Mouse (Mus musculus) heart, postnatal 14 days (tissue): ENCODE results near the gene Zfp326. TPM values are rescaled to one million over a fixed set of nuclear protein-coding genes. Genes with fewer than 3 reads are reported as not detected.

Experiments
- DNase-seq, 2 experiments: peaks; one replicate each; pipeline ENCODE4 v3.0.0; 2021 to 2022
- intact Hi-C: fragments of 180-260 bp; cut with DNase I; formaldehyde crosslinking; loops from one replicate; pipeline ENCODE4 v1.15.1; 2025
- total RNA-seq, 2 experiments: library from RNA; stranded (reverse); gene quantifications; 2 replicates each; pipeline ENCODE4 v1.2.3; 2021

The Zfp326 gene
- total RNA-seq, 2 experiments from 2014 or later: 14.5 to 15.6 TPM

- intact Hi-C loops: loop anchor here (5.0 to 10.0 kb wide), 4 partner anchors 47 to 869 kb away; partner anchors contain the start of gene Barhl2
- DNase-seq: no peak
Measured at GRCm38 (mm10) chr5:105925568-105926255, 49.3 kb downstream of the Zfp326 start.

GRCm38 (mm10) chr5:105930282-105930681 lies 53.9 kb downstream of the Zfp326 start:
- DNase-seq: peak in 1 of 2 experiments; percentile 25
- intact Hi-C loops: no loop called here

DNA sequence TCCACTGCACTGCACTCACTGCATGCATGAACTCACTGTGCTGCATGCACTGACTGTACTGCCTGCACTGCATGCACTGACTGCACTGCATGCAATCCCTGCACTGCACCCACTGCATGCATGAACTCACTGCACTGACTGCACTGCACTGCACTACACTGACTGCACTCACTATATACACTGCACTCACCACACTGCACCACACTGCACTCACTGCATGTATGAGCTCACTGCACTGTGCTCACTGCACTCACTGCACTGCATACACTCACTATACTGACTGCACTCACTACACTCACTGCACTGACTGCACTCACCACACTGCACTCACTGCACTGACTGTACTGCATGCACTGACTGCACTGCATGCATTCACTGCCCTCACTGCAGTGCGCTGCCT lies 56.0 kb downstream of the Zfp326 start:
- DNase-seq: no peak
- intact Hi-C loops: no loop called here

GRCm38 (mm10) chr5:105941951-105942350 lies 65.6 kb downstream of the Zfp326 start:
- intact Hi-C loops: no loop called here
- peak in 1 of 2 experiments; percentile 31 for DNase-seq

Other genes with a start within 250 kb of the Zfp326 start
- 10 to 100 TPM; 11.6 to 14.9 TPM for gene Lrrc8d, start 176.6 kb upstream of the Zfp326 start, total RNA-seq